In the genomic region with DNA sequence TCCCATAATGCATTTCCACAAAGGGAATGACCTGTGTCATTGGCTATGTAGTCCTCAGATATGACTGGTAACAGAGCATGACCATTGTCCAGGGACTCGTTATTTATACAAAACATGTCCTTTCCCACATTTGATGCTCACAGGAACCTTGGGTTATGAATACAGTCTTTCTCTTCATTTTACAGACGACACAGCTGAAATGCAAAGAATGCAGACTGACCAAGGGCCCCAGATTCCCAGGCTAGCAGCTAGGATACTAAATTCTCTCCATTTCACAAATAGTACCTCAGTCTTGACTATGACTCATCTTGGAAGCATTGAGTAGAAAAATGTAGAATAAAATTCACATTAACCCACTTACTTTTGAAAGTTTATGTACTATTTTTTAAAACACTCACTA, we compare ENCODE assay signal across 25 mouse cellular contexts.
DNase-seq lines count a peak whose midpoint lies in the region; ATAC-seq and TF ChIP-seq lines count a peak whose summit lies in the region.
"Had no signal": no experiment of that assay in that cellular context is flagged by ENCODE, and none has a peak within 500 bp of the region (broad histone marks: within the 10 kb centered on the region; RNA-seq: fewer than 3 reads in every experiment).

No protein-coding gene starts in this region.

- H3K27me3 ChIP-seq in forebrain, embryonic 15.5 days = no peaks in the 10 kb centered on the region
- H3K27me3 ChIP-seq in neural tube, embryonic 15.5 days (replicated peaks) = no peaks in the 10 kb centered on the region
- H3K27me3 ChIP-seq: CH12.LX; embryonic facial prominence, embryonic 12.5 days; forebrain, embryonic 13.5 days had no signal

- TF ChIP-seq CTCF in embryonic fibroblast, embryonic 13.5 days (IDR thresholded peaks at IDR 0.05; ENCODE audit: borderline replicate concordance, insufficient read depth, low read length) = no peak

- no peak overlapping the region for H3K9ac ChIP-seq in forebrain, embryonic 15.5 days (replicated peaks)
- no peak overlapping the region for H3K9ac ChIP-seq in neural tube, embryonic 15.5 days (replicated peaks)
- H3K9ac ChIP-seq: embryonic facial prominence, embryonic 12.5 days; forebrain, embryonic 13.5 days had no signal

- H3K4me1 ChIP-seq in embryonic fibroblast, embryonic 13.5 days (ENCODE audit: control insufficient read depth, insufficient read depth, low read length) = peaks cover 2% of the 10 kb centered on the region; the same call in 1 of the 2 replicates
- no peaks in the 10 kb centered on the region for H3K4me1 ChIP-seq in forebrain, embryonic 15.5 days
- H3K4me1 ChIP-seq in neural tube, embryonic 15.5 days = no peaks in the 10 kb centered on the region
- H3K4me1 ChIP-seq: embryonic facial prominence, embryonic 10.5 days; embryonic facial prominence, embryonic 12.5 days; forebrain, embryonic 13.5 days had no signal

- no peak for ATAC-seq in forebrain, embryonic 15.5 days (replicated peaks)
- ATAC-seq in neural tube, embryonic 15.5 days (ENCODE audit: low FRiP score) = no peak
- ATAC-seq: activated CD4-positive, CD25-positive, alpha-beta regulatory T cell, adult 4 months; CD4-positive, CD25-positive, alpha-beta regulatory T cell, adult 4 months; forebrain, embryonic 13.5 days; forebrain, embryonic 16.5 days had no signal

- no peaks in the 10 kb centered on the region for H3K36me3 ChIP-seq in forebrain, embryonic 15.5 days
- no peaks in the 10 kb centered on the region for H3K36me3 ChIP-seq in neural tube, embryonic 15.5 days
- H3K36me3 ChIP-seq: embryonic facial prominence, embryonic 10.5 days; embryonic facial prominence, embryonic 12.5 days; G1E had no signal

- 73% methylated on average over 2 of the region's 2 CpGs for WGBS in forebrain, embryonic 15.5 days
- 88% methylated on average over 2 of the region's 2 CpGs for WGBS in neural tube, embryonic 15.5 days

- no peaks in the 10 kb centered on the region for H3K9me3 ChIP-seq in forebrain, embryonic 15.5 days
- no peaks in the 10 kb centered on the region for H3K9me3 ChIP-seq in neural tube, embryonic 15.5 days (replicated peaks)
- H3K9me3 ChIP-seq: embryonic facial prominence, embryonic 12.5 days; G1E had no signal

- H3K4me3 ChIP-seq in embryonic fibroblast, embryonic 13.5 days (ENCODE audit: insufficient read depth, low read length) = no peak overlapping the region
- H3K4me3 ChIP-seq in forebrain, embryonic 15.5 days = no peak overlapping the region
- no peak overlapping the region for H3K4me3 ChIP-seq in neural tube, embryonic 15.5 days (replicated peaks)
- H3K4me3 ChIP-seq: embryonic facial prominence, embryonic 10.5 days; embryonic facial prominence, embryonic 12.5 days; erythroblast, embryonic 14.5 days; forebrain, embryonic 13.5 days had no signal

- TF ChIP-seq POLR2A in embryonic fibroblast, embryonic 13.5 days (IDR thresholded peaks at IDR 0.05; ENCODE audit: low read depth, low read length) = no peak

- DNase-seq in 3T3-L1 (ENCODE audit: low read depth, low spot score) = peak; percentile 54
- DNase-seq in Muller cell, postnatal 12 days (ENCODE audit: inconsistent ontology term) = peak; percentile 93
- peak; percentile 8 for DNase-seq in mesoderm, embryonic 11.5 days (ENCODE audit: low read depth, low spot score)
- DNase-seq in ovary, postnatal 36 days (ENCODE audit: low spot score) = no peak
- DNase-seq: adrenal gland, adult 8-10 months; adrenal gland, postnatal 14 days; adrenal gland, postnatal 36 days; B cell, adult 2 months; cerebellum, adult 11-12 months; cerebellum, adult 2 months; cerebellum, adult 9-10 months; cerebellum, postnatal 10 days; cerebellum, postnatal 25 days had no signal

- H3K4me2 ChIP-seq in forebrain, embryonic 15.5 days (replicated peaks) = no peak overlapping the region
- no peak overlapping the region for H3K4me2 ChIP-seq in neural tube, embryonic 15.5 days
- H3K4me2 ChIP-seq: embryonic facial prominence, embryonic 12.5 days; forebrain, embryonic 13.5 days had no signal

- peak overlapping the region; percentile 77 for H3K27ac ChIP-seq in embryonic fibroblast, embryonic 13.5 days (ENCODE audit: insufficient read depth, low read length)
- H3K27ac ChIP-seq in forebrain, embryonic 15.5 days (replicated peaks) = no peak overlapping the region
- H3K27ac ChIP-seq in neural tube, embryonic 15.5 days (replicated peaks) = no peak overlapping the region
- H3K27ac ChIP-seq: embryonic facial prominence, embryonic 10.5 days; embryonic facial prominence, embryonic 12.5 days; forebrain, embryonic 13.5 days had no signal
